Mouse (Mus musculus) v-Abl transformed pro-B cells (cell line): ENCODE data around the gene Mapk10.

Experiments used
- in situ Hi-C, 2 experiments: fragments of 400-800 bp; cut with MboI; formaldehyde crosslinking; loops; one replicate each; pipeline ENCODE4 v1.15.1; 2025; ENCODE audit not compliant: unreplicated experiment in 2 of 2

The Mapk10 gene

DNA sequence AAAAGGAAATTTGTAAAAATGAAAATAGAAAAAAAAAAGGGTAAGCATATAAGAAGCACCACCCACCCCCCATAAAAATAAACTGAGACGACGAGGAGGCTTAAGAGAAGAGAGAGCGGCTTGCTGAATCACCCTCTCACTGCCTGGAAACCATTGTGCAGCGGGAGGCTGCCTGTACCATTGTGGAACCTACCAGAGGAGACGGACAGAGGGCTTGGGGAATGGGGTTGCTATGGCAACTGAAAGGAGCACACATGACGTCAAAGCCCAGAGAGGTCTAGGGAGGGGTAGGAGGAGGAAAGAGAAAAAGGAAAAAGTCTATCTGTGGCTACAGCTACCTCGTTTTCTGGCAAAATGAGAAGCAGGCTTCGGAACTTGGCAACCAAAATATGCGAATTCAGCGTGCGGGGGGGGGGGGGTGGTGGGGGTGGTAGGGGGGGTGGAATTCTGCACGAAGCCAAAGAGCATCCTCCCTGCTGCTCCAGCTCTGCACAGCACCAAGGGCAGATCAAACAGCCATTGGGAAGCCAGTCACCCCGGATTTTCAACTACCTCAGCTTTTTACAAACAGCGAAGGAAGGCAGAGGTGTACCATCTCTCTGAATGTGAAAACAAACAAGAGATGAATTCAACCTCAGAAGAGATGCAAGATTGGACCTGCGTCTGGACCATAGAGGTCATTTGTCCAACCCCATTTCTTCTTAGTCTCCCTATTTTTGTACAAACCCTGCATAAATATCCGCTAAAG, at the start of gene Mapk10:
Gene Mapk10 (minus strand): TSS at position 234 of the 748 bp plus-strand sequence.
- in situ Hi-C loops, result no loop called here

DNA sequence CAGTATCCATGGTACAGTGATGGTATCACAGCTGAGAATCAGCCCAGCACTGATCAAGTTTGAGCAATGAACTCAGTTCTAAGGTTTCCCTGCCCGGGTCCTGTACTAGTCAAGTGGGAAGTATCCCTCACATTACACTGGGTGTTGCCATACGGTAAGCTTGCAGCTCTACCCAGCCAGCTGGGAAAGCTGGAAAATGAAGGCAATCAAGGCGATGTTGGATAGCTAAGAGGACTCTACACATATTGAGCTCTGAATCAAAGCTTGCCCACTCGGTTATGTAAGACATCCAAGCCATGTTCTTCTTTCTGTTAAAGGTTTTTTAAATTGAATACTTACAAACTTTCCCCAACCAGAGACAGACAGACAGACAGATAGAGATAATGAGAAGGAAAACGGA, 45.0 kb upstream of the Mapk10 start:
- in situ Hi-C loops, result no loop called here

DNA sequence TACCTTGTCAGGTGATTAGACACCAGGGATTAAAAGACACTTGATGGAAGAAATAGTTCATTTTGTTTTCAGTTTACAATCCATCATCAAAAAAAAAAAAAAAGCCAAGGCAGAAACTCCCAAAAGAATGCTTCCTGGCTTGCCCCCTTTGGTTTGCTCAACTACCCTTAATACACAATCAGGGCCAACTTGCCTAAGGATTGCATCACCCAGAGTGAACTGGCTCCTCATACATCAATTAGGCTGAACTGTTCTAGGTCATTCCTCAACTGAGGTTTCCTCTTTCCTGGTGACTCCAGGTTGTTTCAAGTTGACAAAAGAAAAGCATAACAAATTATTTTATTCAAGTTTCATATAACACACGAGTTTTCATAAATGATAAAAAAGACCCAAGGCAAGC, 31.3 kb upstream of the Mapk10 start:
- in situ Hi-C loops, result no loop called here

DNA sequence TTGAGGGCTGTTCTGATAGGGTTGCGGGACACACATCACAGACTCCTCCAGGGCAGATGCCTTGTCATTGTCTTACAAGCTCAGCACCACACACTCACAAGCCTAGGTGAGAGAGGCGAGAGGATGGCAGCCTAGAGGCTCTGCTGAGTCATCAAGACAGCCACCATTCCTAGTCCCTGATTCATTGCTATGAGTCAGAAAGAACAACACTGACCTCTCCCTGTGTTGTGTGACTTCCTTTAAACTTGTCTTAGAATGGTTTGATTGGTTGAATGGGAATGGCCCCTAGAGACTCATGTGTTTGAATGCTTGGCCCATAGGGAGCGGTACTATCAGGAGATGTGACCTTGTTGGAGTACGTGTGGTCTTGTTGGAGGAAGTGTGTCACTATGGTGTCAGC, 20.7 kb upstream of the Mapk10 start:
- in situ Hi-C loops, result no loop called here

DNA sequence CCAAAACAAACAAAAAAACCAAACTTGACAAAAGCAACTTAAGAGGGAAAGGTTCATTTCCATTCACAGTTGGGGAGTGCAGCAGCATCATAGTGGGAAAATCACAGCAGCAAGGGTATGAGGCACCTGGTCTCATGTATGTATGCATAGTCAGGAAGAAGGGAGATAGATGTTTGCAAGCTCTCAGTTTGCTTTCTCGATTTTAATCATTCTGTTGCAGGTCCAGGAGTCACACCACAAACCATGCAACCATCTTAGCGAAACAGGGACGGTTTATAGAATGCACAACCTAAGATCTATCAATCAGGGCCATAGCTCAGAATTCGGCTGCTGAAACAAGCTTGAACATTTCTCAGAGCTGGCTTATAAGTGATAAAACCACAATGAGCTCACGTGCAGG, 19.2 kb upstream of the Mapk10 start:
- in situ Hi-C loops, result no loop called here

- in situ Hi-C loops, result no loop called here
These were observed 18.2 kb upstream of the Mapk10 start for GRCm38 (mm10) chr5:103229321-103229720.

DNA sequence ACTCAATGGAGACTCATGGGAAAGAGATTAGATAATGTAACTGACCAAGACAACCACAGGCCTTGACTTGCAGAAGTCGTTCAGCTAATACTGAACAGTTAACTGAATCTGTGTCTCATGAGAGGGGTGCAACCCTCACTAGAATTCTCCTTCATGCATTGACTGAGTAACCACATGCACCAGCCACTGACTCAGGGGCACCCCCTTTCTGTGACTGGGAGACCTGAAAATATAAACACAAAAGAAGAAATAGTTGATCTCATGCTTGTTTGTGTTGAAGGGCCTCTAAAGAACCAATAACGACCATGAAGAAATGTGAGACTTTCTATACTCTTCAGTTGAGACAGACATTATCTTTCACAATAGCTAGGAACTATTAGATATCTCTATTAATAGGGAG, 10.9 kb upstream of the Mapk10 start:
- in situ Hi-C loops, result no loop called here

- in situ Hi-C loops, result no loop called here
These were observed 490 bp downstream of the Mapk10 start for GRCm38 (mm10) chr5:103210644-103211043.

DNA sequence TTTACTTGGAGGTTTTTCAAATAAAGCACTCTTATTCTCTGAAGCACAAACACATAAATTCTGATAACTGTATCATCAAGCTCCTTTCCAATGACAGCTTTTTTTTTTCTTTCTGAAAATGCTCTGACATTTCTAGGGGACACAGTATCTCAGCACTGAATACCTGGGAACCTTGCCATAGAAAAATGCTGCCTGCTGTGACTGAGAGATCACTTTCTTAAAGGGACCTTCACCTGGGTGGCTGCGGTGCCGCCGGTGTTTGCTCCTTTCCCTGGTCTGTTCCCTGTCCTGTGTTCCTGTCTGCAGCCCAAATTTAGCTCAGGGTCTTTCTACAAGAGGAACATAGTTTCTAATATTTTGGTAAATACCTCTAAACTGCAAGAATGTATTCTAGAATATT, 1.1 kb downstream of the Mapk10 start:
- in situ Hi-C loops, result no loop called here

- in situ Hi-C loops, result no loop called here
These were observed 1.6 kb downstream of the Mapk10 start for GRCm38 (mm10) chr5:103209486-103209885.

GRCm38 (mm10) chr5:103208869-103209268, 2.3 kb downstream of the Mapk10 start:
- in situ Hi-C loops, result no loop called here

- in situ Hi-C loops, result no loop called here
These were observed 3.1 kb downstream of the Mapk10 start for GRCm38 (mm10) chr5:103208021-103208511.

DNA sequence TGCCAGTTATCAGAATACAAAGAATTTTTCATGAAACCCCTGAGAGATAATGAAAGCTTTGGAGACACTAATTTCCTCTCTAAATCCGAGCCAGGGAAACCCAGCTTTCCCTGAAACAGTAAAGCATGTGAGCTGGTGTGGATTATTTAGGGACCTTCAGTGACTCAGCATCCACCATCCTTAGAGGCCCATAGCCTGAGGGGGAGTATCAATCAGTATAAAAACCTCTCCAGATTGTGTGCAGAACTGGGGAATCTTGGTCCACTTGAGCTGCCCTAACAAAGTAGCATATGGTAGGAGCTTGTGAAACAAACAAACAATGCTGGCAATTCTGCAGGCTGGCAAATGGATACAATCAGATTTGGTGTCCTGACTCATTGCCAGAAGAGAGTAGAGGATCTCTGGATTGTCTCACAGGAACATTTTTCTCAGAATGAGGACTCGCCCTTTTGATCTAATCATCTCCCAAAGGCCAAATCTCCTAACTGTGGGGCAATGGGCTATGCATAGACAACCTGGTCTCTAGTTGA, 13.3 kb downstream of the Mapk10 start:
- in situ Hi-C loops, result no loop called here

DNA sequence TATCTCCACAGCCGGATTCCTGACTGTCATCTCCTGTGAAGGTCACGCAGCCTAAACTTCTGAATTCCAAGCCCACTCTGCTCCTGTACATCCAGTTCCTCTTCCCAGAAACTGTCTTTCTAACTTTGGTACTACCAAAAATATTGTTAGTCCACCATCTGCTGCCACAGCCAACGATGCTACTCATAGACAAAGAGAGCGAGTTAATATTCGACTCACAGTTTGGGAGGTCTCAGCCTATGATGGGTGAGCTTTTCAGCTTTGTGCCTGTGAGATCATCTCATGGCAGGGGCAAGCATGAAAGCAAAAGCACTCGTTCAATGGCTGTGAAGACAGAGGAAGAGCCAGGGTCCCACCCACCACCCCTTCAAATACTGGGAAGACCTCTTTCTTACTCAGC, 16.6 kb downstream of the Mapk10 start:
- in situ Hi-C loops, result no loop called here

- in situ Hi-C loops, result no loop called here
These were observed 17.4 kb downstream of the Mapk10 start for GRCm38 (mm10) chr5:103193700-103194099.

- in situ Hi-C loops, result no loop called here
These were observed 19.6 kb downstream of the Mapk10 start for GRCm38 (mm10) chr5:103191577-103191976.

DNA sequence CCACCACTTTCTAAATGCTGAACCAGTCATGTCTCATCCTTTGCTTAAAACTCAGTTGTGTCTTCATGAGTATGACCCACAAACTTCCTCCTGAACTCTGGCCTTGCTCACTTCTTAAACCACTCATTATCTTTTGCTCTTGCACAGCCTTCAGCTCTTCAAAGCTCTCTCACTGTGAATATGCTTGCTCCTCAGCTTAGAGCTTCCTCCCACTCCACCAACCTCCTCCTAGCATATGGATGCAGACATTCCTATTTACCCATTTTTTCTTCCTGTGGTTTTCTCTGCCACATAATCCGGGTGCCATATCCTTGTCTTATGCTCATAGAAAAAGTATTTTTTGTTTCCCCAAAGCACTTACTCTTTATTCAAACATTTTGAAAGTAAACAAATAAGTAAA, 26.9 kb downstream of the Mapk10 start:
- in situ Hi-C loops, result no loop called here

DNA sequence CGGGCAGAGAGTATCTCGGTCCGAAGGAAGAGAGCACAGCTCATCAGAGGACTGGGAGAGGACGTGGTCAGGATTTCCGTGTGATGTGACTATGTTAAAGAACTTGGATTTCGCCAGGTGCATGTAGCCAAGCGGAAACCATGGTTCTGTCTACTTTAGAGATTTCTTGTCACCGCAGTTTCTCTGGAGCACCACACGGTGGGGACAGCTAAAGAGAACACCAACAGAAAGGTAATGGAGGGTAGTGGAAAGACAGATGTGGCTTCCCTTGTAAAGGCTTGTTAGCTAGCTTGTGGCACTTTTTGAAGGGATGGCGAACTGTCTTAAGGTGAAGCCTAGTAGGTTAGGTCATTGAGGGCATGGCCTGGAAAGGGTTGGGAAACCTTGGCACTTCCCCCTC, 29.5 kb downstream of the Mapk10 start:
- in situ Hi-C loops, result no loop called here

GRCm38 (mm10) chr5:103177010-103177409, 34.1 kb downstream of the Mapk10 start:
- in situ Hi-C loops, result no loop called here

- in situ Hi-C loops, result no loop called here
These were observed 35.1 kb downstream of the Mapk10 start for GRCm38 (mm10) chr5:103175989-103176388.

DNA sequence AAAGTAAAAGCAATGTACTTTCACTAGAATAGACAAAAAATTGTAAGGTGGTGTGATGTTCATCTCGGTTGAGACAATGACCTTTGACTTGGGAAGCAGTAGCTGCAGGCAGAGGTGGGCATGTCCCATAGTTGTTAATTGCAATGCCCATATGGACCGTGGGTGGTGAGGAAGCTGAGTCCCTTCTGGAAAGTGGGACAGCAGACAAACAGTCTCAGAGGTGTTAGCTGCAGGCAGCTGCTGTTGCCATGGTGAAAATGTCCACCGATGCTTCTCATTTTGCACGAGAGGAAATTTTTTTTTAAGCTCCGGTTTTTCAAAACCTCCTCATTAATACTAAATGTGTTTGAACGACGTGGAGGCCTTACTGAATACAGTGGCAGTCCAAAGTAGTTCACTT, 36.5 kb downstream of the Mapk10 start:
- in situ Hi-C loops, result no loop called here

DNA sequence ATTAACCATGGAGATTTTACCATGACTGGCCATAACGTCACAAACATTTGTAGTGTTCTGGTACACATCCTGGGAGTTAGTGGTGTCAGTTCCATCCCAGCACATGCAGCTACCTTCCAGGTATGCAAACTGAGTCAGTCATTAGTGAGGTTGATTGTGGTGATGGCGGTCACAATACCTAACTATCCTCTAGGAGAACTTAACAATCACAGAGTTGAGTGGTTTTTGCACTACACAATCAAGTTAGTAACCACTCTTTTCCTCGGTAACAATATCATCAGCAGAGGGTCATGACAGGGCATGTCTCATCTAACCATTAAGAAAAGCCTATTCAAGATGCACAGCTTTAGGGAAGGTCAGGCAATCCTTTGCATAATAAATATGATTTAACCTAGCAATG, 39.9 kb downstream of the Mapk10 start:
- in situ Hi-C loops, result no loop called here
